Mouse (Mus musculus): ENCODE data around the gene Pla1a. TPM values are rescaled to one million over a fixed set of nuclear protein-coding genes. Genes with fewer than 3 reads are reported as not detected.
A peak's percentile ranks its signal among the peaks of the same experiment; 100 is the strongest.
"Not testable (repeated sequence)": the region's sequence is repeated elsewhere in the genome, so short reads cannot be mapped to it uniquely, and the experiment has no call there.

Pla1a gene
- polyA plus RNA-seq, 1 experiment from 2014 or later = 0.37 TPM

- Histone ChIP-seq H3K4me1 (peaks cover 14% of the 10 kb centered on the region), H3K4me3 (no peak within 1 kb of the TSS), H3K4me2 (no peak within 1 kb of the TSS), H3K36me3 (peaks cover under 1% of the 10 kb centered on the region; the same call in 1 of the 2 replicates), H3K9ac (no peak within 1 kb of the TSS), H3K9me3 (no peaks in the 10 kb centered on the region), H3K27ac (replicated peaks) (no peak within 1 kb of the TSS), H3K27me3 (replicated peaks) (0 out of 2 replicates have a peak, but pooled peaks cover 3% of the 10 kb centered on the region)
- ATAC-seq (ENCODE audit: extremely low read depth, insufficient number of reproducible peaks, low FRiP score, low TSS enrichment) = no peak
- 59% methylated on average over 17 of the region's 17 CpGs for WGBS
Observed at GRCm38 (mm10) chr16:38455511-38456418, 22.8 kb upstream of the Pla1a start, which contains the start of gene Cd80. Gene Cd80, plus strand, starts transcription at chr16:38455561.

GRCm38 (mm10) chr16:38454533-38455254 is 21.7 kb upstream of the Pla1a start:
- Histone ChIP-seq H3K9ac (no peak overlapping the region), H3K4me3 (no peak overlapping the region), H3K27me3 (replicated peaks) (0 out of 2 replicates have a peak, but pooled peaks cover 3% of the 10 kb centered on the region), H3K27ac (replicated peaks) (no peak overlapping the region), H3K9me3 (no peaks in the 10 kb centered on the region), H3K36me3 (peaks cover 11% of the 10 kb centered on the region), H3K4me2 (no peak overlapping the region), H3K4me1 (peaks cover 19% of the 10 kb centered on the region)
- ATAC-seq (ENCODE audit: extremely low read depth, insufficient number of reproducible peaks, low FRiP score, low TSS enrichment) = no peak
- WGBS = 68% methylated on average over 11 of the region's 11 CpGs

- ATAC-seq (ENCODE audit: extremely low read depth, insufficient number of reproducible peaks, low FRiP score, low TSS enrichment) = no peak
- Histone ChIP-seq H3K4me1 (peaks cover 19% of the 10 kb centered on the region), H3K27ac (replicated peaks) (no peak overlapping the region), H3K36me3 (peaks cover 19% of the 10 kb centered on the region), H3K4me2 (no peak overlapping the region), H3K9me3 (no peaks in the 10 kb centered on the region), H3K4me3 (no peak overlapping the region), H3K9ac (no peak overlapping the region), H3K27me3 (replicated peaks) (0 out of 2 replicates have a peak, but pooled peaks cover 3% of the 10 kb centered on the region)
- WGBS = 78% methylated on average over 4 of the region's 4 CpGs
Observed at GRCm38 (mm10) chr16:38453952-38454351, 21.0 kb upstream of the Pla1a start.

GRCm38 (mm10) chr16:38453203-38453553 is 20.2 kb upstream of the Pla1a start:
- peak overlapping the region; percentile 97 for H3K9ac ChIP-seq
- H3K27me3 ChIP-seq (replicated peaks) = 0 out of 2 replicates have a peak, but pooled peaks cover 3% of the 10 kb centered on the region
- H3K4me2 ChIP-seq = peak overlapping the region; percentile 79
- H3K4me1 ChIP-seq = peaks cover 19% of the 10 kb centered on the region
- peaks cover 26% of the 10 kb centered on the region for H3K36me3 ChIP-seq
- H3K4me3 ChIP-seq = peak overlapping the region; percentile 85
- peak overlapping the region; percentile 92 for H3K27ac ChIP-seq (replicated peaks)
- no peaks in the 10 kb centered on the region for H3K9me3 ChIP-seq
- ATAC-seq (ENCODE audit: extremely low read depth, insufficient number of reproducible peaks, low FRiP score, low TSS enrichment) = no peak
- 39% methylated on average over 3 of the region's 3 CpGs for WGBS

- H3K36me3 ChIP-seq = peaks cover 32% of the 10 kb centered on the region
- peak; percentile 89 for ATAC-seq (ENCODE audit: extremely low read depth, insufficient number of reproducible peaks, low FRiP score, low TSS enrichment)
- H3K4me2 ChIP-seq = peak within 1 kb of the TSS; percentile 79
- no peaks in the 10 kb centered on the region for H3K9me3 ChIP-seq
- 0 out of 2 replicates have a peak, but pooled peaks cover 3% of the 10 kb centered on the region for H3K27me3 ChIP-seq (replicated peaks)
- H3K4me3 ChIP-seq = peak within 1 kb of the TSS; percentile 85
- under 1% methylated on average over 61 of the region's 61 CpGs for WGBS
- peak within 1 kb of the TSS; percentile 92 for H3K27ac ChIP-seq (replicated peaks)
- H3K4me1 ChIP-seq = peaks cover 19% of the 10 kb centered on the region
- peak within 1 kb of the TSS; percentile 97 for H3K9ac ChIP-seq
Observed at GRCm38 (mm10) chr16:38452442-38453202, 19.7 kb upstream of the Pla1a start, which contains the start of gene Adprh. Gene Adprh, minus strand, starts transcription at chr16:38452703.

GRCm38 (mm10) chr16:38451421-38452205 is 18.7 kb upstream of the Pla1a start:
- Histone ChIP-seq H3K4me3 (peak overlapping the region; percentile 85), H3K36me3 (peaks cover 42% of the 10 kb centered on the region), H3K27me3 (replicated peaks) (0 out of 2 replicates have a peak, but pooled peaks cover 3% of the 10 kb centered on the region), H3K4me1 (peaks cover 19% of the 10 kb centered on the region), H3K9ac (peak overlapping the region; percentile 97), H3K9me3 (no peaks in the 10 kb centered on the region), H3K4me2 (peak overlapping the region; percentile 79), H3K27ac (replicated peaks) (peak overlapping the region; percentile 92)
- WGBS = 44% methylated on average over 12 of the region's 12 CpGs
- no peak for ATAC-seq (ENCODE audit: extremely low read depth, insufficient number of reproducible peaks, low FRiP score, low TSS enrichment)

- H3K4me1 ChIP-seq = peaks cover 19% of the 10 kb centered on the region
- H3K27me3 ChIP-seq (replicated peaks) = 0 out of 2 replicates have a peak, but pooled peaks cover 3% of the 10 kb centered on the region
- peaks cover 51% of the 10 kb centered on the region for H3K36me3 ChIP-seq
- no peaks in the 10 kb centered on the region for H3K9me3 ChIP-seq
- 89% methylated on average over 7 of the region's 7 CpGs for WGBS
- H3K9ac ChIP-seq = no peak overlapping the region
- no peak for ATAC-seq (ENCODE audit: extremely low read depth, insufficient number of reproducible peaks, low FRiP score, low TSS enrichment)
- H3K4me2 ChIP-seq = no peak overlapping the region
- H3K4me3 ChIP-seq = no peak overlapping the region
- no peak overlapping the region for H3K27ac ChIP-seq (replicated peaks)
Observed at GRCm38 (mm10) chr16:38450707-38451106, 17.8 kb upstream of the Pla1a start.

- H3K4me3 ChIP-seq = no peak overlapping the region
- no peak overlapping the region for H3K27ac ChIP-seq (replicated peaks)
- ATAC-seq (ENCODE audit: extremely low read depth, insufficient number of reproducible peaks, low FRiP score, low TSS enrichment) = no peak
- H3K9me3 ChIP-seq = no peaks in the 10 kb centered on the region
- no peaks in the 10 kb centered on the region for H3K27me3 ChIP-seq (replicated peaks)
- H3K36me3 ChIP-seq = peaks cover 74% of the 10 kb centered on the region
- no peak overlapping the region for H3K4me2 ChIP-seq
- 92% methylated on average over 12 of the region's 12 CpGs for WGBS
- peaks cover 19% of the 10 kb centered on the region for H3K4me1 ChIP-seq
- no peak overlapping the region for H3K9ac ChIP-seq
Observed at GRCm38 (mm10) chr16:38448458-38448857, 15.5 kb upstream of the Pla1a start.

- peaks cover 80% of the 10 kb centered on the region for H3K36me3 ChIP-seq
- ATAC-seq (ENCODE audit: extremely low read depth, insufficient number of reproducible peaks, low FRiP score, low TSS enrichment) = no peak
- H3K4me1 ChIP-seq = peaks cover 16% of the 10 kb centered on the region
- H3K9ac ChIP-seq = no peak overlapping the region
- no peaks in the 10 kb centered on the region for H3K9me3 ChIP-seq
- H3K4me2 ChIP-seq = no peak overlapping the region
- H3K27me3 ChIP-seq (replicated peaks) = no peaks in the 10 kb centered on the region
- H3K4me3 ChIP-seq = no peak overlapping the region
- WGBS = 88% methylated on average over 21 of the region's 21 CpGs
- no peak overlapping the region for H3K27ac ChIP-seq (replicated peaks)
Observed at GRCm38 (mm10) chr16:38447366-38447765, 14.4 kb upstream of the Pla1a start.

GRCm38 (mm10) chr16:38446141-38446540 is 13.2 kb upstream of the Pla1a start:
- 87% methylated on average over 2 of the region's 2 CpGs for WGBS
- not testable (repeated sequence) for ATAC-seq (ENCODE audit: extremely low read depth, insufficient number of reproducible peaks, low FRiP score, low TSS enrichment); H3K27me3 ChIP-seq (replicated peaks); H3K9ac ChIP-seq; H3K27ac ChIP-seq (replicated peaks); H3K9me3 ChIP-seq; H3K4me1 ChIP-seq; H3K4me3 ChIP-seq; H3K4me2 ChIP-seq
- peaks cover 80% of the 10 kb centered on the region for H3K36me3 ChIP-seq

Data from heart, embryonic 13.5 days (tissue).